Mouse (Mus musculus) mature B cell (primary cell): Measurements from ENCODE around the gene Pacsin3.
"Not testable (repeated sequence)": the region's sequence is repeated elsewhere in the genome, so short reads cannot be mapped to it uniquely, and the experiment has no call there.

Experiments used
- in situ Hi-C: fragments of 300-500 bp; cut with MboI; formaldehyde crosslinking; loops from 2 replicates; pipeline ENCODE4 v1.14.3; 2019

The Pacsin3 gene

DNA sequence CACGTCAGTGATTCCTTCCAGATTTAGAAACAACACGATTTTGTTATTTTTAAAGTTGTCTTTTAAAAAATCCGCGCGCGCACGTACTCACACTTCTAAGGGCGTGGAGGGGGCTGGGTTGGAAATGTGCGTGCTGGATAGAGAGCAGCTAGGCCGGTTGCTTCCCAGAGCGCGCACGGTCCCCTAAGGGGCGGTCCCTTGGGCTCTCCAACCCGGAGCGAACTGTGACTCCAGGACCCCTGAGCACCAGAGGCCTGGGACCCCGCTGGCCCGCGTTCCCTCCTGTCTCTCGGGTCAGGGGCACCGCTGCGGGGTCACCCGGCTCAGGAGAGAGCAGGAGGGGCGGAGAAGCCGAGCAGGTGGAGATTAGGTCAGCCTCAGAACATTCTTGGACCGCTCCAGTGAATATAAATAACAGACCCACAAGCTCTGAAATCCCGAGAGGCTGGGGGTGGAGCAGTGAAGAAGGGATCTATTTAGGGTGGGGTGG, at the start of gene Pacsin3:
TSS of gene Pacsin3 (plus strand) at position 294 of the 490 bp plus-strand sequence.
- in situ Hi-C loops: no loop called here

DNA sequence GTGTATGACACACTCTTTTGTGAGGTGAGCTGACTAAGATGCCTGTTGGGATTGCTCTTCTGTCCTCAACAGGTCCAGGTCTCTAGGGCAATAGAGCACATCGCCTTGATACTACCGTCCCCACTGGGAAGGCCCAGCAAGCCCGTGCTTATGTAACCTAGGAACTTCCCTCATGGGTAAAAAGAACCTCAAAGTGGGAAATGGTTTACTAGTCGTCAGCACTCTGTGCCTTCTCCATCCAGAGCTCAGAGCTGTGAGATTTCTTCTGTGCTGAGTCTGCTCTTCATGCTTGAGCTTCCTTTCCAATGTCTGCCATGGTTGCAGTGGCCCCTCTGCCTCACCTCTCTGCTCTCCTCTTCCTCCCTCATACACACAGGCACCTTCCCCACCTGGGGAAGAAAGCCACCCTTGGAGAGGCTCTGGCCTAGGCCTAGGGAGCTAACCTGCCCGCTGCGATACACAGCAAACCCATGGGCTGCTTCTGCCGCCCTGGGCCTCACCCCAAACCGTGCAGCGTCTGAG, 49.4 kb upstream of the Pacsin3 start:
- in situ Hi-C loops: no loop called here

DNA sequence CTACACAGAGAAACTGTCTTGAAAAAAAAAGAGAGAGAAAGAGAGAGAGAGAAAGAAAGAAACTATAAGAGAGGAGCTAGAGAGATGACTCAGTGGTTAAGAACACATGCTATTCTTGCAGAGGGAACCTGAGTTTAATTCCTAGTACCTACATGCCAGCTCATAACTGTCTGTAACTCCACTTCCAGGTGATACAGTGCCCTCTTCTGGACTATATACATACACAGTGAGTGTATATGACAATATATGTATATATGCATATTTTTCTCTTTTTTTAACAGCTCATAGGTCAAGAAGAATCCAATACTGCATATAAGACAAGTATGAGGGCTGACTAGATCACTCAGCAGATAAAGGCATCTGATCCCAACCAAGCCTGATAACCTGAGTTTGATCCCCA, 42.4 kb upstream of the Pacsin3 start:
- in situ Hi-C loops: no loop called here

DNA sequence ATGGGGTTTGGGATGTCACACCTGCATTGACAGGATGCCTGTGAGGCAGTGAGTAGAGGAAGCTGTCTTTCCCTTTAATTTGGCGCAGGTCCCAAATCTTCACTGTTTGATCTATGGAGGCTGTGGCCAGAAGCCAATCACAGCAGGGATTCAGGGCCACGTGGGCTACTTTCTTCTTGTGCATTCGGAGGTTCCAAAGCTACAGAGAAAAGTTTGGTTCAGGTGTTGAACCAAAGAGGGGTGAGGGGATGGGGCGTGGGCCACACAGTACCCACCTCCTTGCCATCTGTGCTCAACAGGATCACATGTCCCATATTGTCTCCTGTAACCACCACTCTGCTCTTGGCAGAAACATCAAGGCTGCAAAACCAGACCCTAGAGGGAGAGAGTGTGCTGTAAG, 38.7 kb upstream of the Pacsin3 start:
- in situ Hi-C loops: no loop called here

DNA sequence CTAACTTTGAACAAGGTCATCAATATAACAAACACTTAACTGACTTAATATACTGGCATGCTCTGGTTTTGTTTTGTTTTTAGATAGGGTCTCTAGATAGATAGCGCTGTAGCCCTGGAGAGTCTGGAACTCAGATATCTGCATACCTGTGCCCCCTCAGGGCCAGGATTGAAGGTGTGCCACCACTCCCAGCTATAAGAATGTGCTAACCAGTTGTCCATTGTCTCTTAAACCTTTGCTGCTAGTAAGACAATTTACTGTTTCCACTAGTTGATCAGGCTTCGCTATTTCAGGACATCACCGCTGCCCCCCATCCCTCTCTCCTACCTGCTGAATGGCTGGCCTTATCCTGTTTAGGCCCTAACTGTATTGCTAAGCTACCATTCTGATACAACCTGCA, 35.3 kb upstream of the Pacsin3 start:
- in situ Hi-C loops: no loop called here

DNA sequence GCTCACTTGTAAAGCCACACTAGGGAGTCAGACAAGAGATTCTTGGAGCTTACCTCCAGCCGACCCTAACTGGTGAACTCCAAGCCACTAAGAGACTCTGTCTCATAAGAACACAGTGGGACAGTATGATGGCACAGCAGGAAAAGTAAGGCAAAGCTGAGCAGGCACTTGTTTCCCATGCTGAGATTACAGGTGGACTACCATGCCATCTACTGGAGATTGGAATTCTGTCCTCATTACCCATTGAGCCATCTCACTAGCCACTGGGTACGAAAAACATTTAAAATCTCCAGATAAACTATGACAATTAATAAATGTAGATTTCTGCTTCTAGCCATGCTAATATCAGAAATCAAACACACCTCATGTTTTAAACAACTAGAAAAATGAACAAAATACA, 32.1 kb upstream of the Pacsin3 start:
- in situ Hi-C loops: no loop called here

DNA sequence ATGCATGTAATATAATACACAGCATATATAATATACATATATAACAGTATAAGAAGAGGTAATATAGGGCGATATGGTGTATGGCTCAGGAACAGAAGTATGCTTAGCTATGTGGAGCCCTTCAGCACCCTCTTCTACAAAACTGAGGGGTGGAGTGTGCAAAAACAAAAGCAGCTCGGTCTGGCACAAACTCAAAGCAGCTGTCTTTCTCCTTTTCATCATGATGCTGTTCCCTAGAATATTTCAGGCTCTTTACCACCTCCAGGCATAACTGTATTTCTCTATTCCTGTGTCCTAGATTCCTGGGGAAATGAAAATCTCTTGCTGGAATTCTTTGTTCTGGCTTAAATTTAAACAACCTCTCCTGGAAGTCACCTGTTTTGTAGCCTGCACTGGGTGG, 26.0 kb upstream of the Pacsin3 start:
- in situ Hi-C loops: no loop called here

DNA sequence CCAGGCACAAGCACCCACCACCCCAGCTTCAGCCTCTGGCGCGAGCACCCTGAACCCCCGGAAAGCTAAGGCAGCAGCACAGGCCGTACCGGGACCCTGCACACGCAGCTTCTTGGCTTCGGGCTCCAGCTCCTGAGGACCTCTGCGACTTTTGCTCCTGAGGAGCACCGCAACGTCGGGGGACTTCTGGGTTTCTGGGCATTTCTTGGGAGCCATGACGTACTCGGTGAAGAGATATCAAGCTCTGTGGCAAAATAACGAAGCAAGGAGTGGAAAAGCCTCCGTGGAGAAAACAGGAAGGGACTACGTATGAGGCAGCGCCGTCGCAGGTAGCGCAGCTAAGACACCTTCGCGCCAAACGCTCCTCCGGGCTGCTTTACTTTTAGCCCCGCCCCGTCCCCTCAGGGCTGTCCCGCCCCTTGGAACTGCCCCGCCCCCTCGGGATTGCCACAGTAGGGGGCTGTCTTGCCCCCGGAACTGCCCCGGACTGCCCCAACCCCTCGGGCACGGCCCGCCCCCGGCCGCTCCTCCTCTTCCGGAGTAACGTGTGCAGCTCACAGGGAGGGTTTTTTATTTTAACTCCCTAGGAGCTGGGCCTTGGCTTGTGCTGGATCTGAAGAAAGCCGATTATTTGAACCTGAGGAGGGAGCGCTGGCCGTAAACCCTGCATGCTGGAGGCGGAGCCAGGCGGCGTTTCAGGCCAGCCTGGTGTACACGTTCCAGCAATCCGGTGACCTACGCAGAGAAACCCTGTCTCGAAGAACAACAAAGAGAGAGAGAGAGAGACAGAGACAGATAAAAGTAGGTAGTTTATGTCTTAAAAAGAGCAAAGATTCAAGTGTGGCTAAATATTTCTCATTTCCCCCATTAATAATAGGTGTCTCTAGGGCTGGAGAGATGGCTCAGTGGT, 18.9 kb upstream of the Pacsin3 start, which contains the start of gene Ddb2:
TSS of gene Ddb2 (minus strand) at position 382 of the 910 bp plus-strand sequence.
- in situ Hi-C loops: no loop called here

DNA sequence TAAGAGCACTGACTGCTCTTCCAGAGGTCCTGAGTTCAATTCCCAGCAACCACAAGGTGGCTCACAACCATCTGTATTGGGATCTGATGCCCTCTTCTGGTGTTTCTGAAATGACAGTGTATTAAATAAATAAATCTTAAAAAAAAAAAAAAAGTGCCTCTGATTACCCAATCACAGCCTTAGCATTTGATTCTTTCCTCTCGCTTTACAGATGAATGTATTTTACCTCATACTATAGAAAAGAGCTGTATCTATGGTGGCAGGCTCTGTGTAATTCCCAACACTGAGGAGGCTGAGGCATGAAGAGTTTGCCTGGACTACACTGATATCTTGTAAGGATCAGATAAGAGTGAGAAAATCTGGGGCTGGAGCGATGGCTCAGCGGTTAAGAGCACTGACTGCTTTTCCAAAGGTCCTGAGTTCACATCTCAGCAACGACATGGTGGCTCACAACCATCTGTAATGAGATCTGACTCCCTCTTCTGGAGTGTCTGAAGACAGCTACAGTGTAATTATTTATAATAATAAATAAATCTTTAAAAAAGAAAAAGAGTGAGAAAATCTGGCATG, 18.2 kb upstream of the Pacsin3 start:
- in situ Hi-C loops: not testable (repeated sequence)

DNA sequence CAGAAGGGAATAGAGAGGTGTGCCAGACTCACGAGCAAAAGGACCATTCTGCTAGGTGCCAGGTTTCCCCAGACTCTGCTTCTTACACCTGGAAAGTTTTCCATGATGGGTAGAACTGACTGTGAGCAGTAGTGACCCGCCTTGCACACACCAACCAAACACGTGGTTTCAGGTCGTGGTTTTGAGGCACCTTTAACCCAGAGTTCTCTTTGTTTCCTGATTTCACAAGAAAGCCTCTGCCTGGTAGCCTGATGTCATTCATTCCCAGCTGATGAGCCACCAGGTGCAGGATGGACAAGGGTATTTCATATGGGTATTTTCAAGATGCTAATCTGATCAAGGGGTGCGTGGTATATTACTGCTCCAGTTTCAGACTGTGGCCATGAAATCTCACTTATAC, 13.2 kb upstream of the Pacsin3 start:
- in situ Hi-C loops: no loop called here

DNA sequence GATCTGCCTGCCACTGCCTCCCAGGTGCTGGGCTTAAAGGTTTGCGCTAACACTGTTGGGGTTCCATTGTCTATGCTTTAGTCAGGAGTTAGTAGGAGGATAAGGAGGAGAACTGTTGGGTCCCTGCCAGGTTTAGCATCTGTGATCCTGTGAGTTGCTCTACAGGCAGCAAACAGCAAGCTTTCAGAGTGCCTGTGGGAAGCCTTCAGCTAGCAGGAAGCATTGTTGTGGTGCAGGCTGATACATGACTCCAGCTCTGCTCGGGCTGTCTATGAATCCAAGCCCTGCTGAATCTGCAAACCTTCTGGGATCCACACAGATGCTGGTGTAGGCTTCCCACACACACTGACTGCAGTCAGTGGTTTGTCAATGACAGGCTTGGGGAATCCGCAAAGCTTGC, 12.3 kb upstream of the Pacsin3 start:
- in situ Hi-C loops: no loop called here

DNA sequence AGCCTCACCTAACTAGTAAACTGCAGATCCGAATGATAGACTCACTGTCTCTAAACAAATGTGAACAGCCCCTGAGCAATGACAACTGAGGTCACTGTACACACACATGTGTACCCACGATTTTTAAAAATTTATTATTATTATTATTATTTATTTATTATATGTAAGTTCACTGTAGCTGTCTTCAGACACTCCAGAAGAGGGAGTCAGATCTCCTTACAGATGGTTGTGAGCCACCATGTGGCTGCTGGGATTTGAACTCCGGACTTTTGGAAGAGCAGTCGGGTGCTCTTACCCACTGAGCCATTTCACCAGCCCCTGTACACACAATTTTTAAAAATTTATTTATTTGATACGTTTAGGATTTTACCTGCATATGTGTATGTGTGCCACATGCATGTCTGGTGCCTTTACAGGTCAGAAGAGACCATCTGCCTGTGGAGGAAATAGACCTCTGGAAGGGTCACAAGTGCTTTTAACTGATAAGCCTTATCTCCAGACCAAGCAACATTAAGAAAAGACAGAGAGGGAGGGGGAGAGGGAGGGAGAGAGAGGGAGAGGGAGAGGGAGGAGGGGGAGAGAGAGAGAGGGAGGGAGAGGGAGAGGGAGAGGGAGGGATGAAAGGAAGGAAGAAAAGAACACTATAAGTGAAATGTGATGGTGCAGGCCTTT, 11.1 kb upstream of the Pacsin3 start:
- in situ Hi-C loops: no loop called here

DNA sequence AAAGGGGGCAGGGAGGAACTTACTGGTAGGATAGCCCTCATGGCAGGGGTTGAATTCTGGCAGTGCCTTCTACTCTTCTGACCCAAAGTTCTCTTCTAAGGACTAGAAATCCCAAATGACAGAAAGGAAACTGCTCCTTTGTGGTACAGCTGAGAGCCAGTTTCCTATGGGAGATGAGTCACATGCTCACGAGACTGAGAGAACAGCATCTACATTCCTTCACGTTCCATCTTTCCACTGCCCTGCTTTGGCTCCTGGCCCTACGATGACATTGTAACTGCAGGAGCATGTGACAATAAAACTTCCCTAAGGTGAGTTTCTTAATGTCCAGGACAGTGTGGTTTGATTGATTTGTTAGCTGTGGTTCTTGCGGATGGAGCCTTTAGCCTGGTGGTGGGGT, 7.4 kb upstream of the Pacsin3 start:
- in situ Hi-C loops: no loop called here

DNA sequence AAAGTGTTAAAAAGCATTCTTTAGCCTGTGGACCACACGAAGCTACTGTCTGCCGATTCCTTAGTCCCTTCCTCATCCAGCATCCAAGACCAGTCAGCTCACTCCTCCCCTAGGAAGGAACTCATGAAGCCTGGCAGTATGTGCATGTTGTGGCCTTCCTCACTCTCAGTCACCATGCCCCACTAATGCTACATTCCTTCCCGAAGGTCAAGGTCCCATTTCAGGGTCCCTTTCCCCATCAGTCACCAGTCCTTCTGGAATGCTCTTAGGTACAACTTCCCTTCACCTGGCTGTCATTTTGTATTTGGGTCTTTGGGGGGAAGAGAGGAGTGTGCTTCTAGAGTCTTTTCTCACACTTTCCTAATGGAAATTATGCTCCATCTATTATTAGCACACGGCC, 3.8 kb upstream of the Pacsin3 start:
- in situ Hi-C loops: no loop called here

DNA sequence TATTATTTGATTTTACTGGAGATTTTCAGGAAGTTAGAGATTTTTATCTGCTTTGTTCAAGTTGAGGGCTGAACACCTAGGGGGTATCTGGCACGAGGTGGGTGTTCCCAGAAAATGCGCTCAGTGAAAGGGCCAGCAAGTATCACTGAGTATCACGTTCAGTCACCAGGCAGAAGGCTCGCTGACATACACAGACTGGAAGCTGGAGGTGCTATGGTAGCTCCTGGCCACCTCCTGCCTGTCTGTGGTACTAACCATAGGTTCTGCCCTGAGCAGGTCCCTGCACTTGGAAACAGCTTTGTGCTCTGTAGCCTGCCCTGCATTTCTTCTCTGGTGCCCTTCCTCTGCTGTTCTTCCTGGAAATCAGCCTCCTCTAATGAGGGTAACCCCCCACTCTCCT, 3.2 kb upstream of the Pacsin3 start:
- in situ Hi-C loops: no loop called here

DNA sequence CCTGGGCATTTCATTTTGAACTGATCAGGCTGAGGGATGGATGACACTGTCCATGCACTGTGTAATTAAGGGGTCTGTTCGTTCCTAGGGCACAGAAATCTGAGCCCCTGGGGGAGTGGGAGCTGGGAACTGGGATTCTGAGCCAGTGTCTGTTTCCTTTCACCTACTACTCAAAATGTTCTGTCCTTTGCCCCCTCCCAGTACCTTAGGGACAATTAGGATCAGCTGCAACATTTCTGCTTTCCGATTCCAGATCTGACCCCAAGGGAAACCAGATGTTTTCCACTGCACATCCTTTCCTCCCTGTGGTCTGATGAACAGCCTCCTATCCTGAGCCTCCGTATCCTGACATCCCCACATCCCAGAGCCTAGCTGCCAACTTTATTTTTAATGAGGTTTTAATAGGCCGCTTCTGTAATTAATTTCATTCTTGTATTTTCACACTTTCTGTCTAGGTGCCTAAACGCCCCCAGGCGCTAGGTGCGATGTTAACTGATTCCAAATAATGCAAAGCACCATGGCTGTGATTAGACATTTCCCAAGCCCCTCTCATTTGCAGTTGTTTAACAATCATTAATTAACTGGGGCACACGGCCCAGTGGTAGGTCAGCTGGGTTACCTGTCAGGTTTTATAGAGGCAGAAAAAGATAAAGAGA, 901 bp upstream of the Pacsin3 start:
- in situ Hi-C loops: no loop called here

DNA sequence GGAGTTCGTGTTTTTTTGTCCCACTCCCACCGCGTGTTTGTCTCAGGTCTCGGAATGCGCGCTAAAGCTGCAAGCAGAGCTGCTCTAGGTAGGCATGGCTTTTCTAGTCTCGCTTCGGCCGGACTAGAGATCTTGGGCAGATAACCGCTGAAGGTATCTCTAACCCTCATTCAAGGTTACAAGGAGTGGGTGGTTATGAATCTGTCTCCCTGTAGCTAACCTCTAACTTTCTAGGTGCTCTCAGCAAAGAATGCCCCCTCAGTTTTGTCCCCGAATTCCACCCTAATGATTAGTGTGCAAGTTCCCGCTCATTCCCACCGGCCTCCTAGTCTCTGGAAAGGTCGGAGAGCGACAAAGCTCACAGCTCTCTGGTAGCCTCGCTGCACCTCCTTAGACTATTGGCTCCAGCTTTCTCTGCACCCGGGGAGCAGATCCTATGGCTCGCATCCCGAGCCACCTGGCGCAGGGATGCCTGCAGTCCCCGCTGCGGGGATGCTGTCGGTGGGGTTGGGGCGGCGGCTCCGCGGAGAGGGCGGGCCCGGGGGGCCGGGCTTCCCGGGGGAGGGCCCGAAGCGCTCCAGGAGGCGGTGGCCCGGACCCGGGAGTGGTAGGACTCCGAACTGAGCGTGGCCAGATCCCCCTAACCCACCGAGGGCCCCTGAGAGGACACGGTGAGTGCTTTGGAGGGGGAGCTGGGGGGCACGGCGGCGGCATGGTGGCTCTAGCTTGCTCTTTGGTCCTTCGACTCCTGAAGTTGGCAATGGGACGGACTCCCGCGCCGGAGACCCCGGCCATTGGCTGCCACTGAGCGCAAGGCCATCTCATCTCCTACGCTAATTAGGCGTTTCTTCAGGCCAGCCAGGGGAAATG, 737 bp downstream of the Pacsin3 start:
- in situ Hi-C loops: no loop called here

DNA sequence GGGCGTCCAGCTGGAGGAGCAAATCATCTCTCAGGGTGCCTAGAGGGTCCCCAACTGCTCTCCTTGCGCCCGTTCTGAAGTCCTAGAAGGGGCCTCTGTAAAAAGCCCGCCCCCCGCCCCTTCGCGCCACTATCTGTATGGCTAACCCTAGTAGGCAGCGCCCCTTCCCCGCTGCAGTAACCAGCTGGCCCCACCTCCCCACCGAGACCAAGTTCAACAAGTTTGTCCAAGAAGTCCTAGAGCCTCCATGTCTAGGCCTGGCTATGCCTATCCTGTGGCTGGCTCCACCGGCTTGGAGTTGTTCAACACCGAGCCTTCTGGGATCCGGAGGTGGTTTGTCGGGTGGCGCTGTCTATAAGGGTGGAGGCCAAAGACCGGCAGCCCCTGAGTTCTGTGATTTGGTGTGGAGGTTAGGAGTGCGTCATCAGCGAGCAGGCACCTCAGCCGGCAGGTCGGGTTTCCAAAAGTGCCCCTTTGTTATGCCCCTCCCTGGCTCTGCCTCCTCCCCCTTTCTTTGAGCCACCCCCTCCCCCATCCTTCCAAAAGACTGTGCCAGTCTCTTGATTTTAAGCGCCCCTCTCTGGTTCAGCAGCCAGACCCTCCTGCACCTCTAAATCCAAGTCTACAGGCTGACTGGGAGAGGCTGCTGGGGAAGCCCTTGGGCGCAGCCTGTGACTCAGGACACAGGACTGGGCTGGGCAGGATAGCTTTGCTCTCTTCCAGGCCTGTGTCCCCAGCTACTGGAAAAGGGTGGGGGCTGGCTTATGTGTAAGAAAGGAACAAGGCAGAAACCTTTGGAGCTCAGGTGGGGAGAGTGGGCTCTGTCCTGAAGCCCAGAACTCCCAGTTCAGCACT, 1.6 kb downstream of the Pacsin3 start:
- in situ Hi-C loops: no loop called here

DNA sequence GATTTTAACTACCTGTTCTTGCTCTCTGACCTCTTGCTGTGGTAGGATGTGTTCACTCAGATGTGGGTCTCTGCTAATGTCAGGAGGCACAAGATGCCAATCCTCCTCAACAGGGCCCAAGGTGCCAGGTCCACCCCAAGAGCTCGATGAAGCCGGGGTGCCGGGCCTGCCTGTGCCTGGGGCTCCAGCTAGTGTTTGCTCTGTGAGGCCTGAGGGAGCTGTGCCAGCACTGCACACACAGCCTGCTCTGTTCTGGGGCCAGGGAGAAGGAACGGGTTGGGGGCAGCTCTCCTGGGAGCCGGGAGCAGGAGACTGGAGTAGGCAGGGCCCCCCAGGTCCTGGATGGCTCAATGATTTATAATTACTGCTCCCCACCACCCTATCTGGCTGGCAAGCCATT, 2.3 kb downstream of the Pacsin3 start:
- in situ Hi-C loops: no loop called here

DNA sequence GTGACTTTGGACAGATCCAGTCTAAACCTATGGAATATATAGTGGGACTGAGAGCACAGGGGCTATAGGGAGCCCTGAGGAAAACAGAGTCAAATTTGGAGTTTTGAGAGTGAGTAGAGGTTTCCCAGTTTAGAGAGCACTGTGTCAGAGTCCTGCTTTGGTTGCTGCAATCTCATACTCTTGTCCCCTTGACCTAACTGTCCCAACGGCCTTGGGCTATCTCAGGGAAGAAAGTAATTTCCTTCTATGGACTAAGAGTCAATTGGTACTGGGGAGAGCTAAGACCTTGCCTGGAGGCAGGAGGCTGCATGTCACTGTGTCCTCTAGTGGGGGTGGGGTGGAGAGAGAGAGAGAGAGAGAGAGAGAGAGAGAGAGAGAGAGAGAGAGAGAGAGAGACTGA, 3.1 kb downstream of the Pacsin3 start:
- in situ Hi-C loops: no loop called here
